Mouse (Mus musculus): ENCODE measurements around the gene Serpina3a.

The Serpina3a gene

GRCm38 (mm10) chr12:104142427-104142826 is 29.9 kb downstream of the Serpina3a start:
- in situ Hi-C loops (cut with MboI, MseI) = loop anchor here (10.0 kb wide), 1 partner anchor 1578 kb away; no protein-coding TSS in a partner anchor

GRCm38 (mm10) chr12:104143286-104143685 is 30.8 kb downstream of the Serpina3a start:
- in situ Hi-C loops (cut with MboI, MseI) = loop anchor here (10.0 kb wide), 1 partner anchor 1578 kb away; no protein-coding TSS in a partner anchor

- in situ Hi-C loops (cut with MboI, MseI) = loop anchor here (10.0 kb wide), 1 partner anchor 1581 kb away; no protein-coding TSS in a partner anchor
Observed at GRCm38 (mm10) chr12:104145571-104145970, 33.0 kb downstream of the Serpina3a start.

GRCm38 (mm10) chr12:104151989-104152388 is 39.5 kb downstream of the Serpina3a start:
- in situ Hi-C loops (cut with MboI, MseI) = no loop called here

- in situ Hi-C loops (cut with MboI, MseI) = no loop called here
Observed at GRCm38 (mm10) chr12:104153041-104153645, 40.6 kb downstream of the Serpina3a start.

- in situ Hi-C loops (cut with MboI, MseI) = no loop called here
Observed at GRCm38 (mm10) chr12:104153656-104154055, 41.1 kb downstream of the Serpina3a start, which contains the start of gene Serpina3c. Serpina3c (minus strand) TSS chr12:104153870.

Measured in regulatory T cell (primary cell).